Mouse (Mus musculus): Measurements from ENCODE around the gene Krt8. TPM values are rescaled to one million over a fixed set of nuclear protein-coding genes. Genes with fewer than 3 reads are reported as not detected.
"Not testable (repeated sequence)": the region's sequence is repeated elsewhere in the genome, so short reads cannot be mapped to it uniquely, and the experiment has no call there.

The Krt8 gene
- total RNA-seq, 2 experiments from 2014 or later = 0.31 to 1.6 TPM

DNA sequence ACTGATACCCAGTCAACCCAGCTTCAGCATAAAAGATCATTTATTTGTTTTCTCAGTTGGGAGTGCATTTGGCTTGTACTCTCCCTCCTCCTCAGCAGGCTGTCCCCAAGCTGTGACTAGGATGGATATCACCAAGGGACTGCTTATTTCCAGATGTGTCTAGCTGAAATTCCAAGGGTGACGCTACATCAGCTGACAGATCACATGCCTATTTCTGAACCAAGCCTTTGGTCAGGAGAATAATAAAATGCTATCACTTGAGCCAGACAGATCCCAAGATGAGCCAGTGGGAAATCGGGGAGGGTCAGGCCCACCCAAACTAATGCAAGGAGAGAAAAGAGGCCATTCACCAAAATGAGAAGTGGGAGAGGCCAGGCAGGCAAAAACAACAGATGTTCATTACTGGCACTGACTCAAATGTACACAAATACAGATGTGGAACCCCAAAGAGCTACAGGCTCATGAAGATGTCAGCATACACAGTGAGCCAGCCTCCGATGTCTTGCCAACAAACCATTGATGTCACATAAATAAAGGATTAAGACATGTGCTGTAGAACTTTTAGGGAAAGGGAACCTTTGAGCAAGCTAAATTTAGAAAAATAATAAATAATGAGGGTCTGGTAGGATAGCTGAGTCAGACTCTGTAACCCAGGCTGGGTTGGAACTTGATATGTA, 6.4 kb upstream of the Krt8 start:
- DNase-seq (ENCODE audit: low spot score in 2 of 2) = no peak

DNA sequence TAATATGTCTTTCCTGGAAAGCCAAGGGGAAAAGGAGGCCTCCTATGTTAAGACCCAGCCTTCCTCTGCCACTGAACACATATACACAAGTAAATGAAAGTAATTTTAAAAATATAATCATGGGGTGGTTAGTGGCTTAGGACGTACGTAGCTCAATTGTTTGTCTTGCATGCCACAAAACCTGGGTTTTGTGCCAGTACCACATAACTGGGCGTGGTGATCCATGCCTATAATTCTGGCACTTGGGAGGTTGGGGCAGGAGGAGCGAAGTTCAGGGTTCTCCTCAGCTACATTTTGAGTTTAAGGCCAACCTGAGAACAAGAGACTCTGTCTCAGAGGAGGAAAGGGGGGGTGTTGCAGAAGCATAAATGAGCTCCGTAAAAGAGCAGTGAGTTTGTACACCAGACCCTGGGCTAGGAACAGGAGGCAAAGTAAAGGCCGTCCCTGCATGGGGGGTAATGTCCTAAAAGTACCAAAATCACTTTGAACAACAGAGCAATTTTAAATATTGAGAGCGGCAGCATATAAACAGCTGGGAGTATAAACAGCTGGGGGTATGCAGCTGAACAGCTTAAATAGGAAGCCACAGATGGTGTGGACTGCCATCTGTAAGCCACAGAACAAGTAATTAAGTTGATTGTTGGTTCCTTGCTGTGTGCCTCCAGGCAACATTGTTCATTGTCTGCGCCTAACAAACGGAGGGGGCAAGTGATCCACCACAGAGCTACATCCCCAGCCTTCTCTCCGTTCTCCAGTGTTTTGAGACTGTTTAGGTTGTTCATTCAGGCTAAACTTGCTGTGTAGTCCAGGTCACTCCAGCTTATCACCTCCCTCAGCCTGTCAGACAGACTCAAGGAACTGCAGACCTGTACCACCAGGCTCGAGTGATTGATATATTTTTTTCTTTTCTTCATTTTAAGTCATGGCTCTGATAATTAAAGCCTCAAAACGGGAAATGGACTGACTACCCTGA, 3.1 kb upstream of the Krt8 start:
- DNase-seq (ENCODE audit: low spot score in 2 of 2) = no peak

DNA sequence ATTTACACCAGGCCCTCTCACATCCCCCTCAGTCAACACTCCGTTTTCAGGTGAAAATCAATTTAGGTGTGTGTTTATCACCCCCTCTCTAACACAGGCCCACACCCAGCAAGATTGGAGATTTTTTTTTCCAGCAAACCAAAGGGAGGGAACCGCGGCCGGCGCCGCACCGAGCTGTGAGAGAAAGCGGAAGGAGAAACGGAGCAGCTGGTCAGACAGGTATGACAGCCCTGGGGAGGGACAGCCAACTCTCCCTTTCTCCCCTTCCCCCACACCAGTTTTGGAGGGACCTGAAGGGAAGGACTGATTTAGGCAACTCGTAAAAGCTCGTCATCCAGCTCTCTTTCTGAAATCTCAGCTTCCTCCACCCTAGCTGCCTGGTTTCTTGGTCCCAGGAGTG, 2.0 kb upstream of the Krt8 start:
- DNase-seq (ENCODE audit: low spot score in 2 of 2) = no peak

DNA sequence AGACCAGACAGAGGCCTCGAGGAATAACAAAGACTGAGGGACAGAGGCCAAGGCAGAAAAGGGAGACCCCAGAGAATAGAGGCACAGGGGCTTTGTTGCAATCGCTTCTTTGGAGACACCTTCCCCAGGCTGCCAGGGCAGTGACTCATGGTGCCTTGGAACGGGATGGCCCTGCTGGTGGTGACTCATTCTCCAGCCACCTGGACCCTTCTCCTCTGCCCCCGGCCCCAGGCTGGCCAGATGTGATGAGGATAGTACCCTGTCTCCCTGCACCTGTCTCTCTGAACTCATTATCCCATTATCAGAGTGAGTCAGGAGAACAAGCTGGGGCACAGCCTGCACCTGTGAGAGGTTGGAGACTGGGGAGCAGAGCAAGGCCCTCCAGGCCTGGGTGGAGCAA, 1.0 kb upstream of the Krt8 start:
- DNase-seq (ENCODE audit: low spot score in 2 of 2) = no peak

DNA sequence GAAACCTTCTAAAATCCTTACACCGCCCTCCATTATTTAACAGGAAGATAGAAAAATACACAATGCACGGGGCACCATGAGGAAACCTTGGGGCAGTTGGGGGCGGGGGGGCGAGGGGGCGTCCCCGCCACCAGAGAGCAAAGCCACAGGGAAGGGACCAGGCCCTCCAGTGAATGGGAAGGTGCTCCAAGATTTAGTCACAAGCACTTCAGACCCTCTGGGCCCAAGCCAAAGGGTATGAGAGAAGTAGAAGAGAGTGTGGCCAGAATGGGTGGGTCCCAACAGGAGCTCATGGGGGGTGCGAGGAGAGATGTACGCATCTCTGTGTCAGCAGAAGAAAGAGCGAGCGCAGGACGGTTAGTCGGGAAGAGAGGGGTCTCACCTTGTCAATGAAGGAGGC, 766 bp downstream of the Krt8 start:
- no peak for DNase-seq (ENCODE audit: low spot score in 2 of 2)

DNA sequence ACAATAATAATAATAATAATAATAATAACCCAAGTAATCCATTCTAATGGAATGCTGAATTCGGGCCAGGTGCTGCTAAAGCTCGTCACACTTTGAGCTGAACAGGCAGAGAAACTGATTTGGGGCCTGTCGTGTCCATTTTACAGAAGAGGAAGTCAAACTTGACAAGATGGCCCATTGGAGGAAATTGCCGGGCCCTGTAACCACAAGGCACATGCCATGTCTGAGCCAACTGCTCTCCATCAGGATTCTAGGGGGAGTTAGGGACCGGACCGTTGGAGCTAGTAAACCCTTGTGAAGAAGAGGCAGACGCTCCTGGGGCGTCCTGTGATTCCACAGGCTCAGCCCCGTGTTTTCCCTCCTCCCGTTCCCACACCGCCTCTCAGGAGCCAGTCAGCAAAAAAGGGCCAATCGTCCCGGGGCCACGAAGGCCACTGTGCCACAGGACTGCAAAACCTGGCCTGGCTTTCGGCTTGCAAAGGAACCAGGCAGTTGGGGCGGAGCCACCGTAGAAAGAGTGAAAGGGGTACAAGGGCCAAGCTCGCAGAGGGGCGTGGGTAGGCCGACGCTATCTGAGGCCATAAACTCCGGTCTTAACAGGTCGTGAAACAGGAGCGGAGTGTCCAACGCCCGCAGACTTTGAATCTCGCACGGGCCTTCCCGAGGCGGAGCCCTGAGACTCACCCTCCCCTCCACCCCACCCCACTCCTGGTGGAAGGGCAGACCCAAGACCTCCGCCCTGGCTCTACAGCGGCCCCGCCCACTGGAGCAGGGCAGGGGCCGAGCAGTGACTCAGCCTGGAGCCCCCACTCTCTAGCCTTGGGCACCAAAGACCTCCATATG, 1.4 kb downstream of the Krt8 start:
- DNase-seq (ENCODE audit: low spot score in 2 of 2) = no peak

DNA sequence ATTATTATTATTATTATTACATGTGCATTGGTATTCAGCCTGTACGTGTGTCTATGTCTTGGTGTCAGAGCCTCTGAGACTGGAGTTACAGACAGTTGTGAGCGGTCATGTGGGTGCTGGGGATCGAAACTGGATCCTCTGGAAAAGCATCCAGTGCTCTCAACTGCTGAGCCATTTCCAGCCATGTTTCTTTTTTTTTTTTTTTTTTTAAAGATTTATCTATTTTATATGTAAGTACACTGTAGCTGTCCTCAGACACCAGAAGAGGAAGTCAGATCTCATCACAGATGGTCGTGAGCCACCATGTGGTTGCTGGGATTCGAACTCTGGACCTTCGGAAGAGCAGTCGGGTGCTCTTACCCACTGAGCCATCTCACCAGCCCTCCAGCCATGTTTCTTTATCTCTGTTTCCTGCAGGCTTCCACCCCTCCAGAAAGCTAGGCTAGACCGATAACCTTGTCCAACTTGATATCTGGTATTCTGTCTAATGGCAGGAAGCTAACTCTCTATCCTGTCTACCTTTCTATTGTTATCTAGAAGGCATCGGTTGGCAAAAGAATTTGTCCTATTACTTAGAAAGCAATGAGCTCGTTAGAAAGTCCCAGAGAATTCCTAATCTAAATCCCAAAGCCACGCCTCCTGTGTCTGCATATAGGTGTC, 4.5 kb downstream of the Krt8 start:
- DNase-seq (ENCODE audit: low spot score in 2 of 2) = no peak

DNA sequence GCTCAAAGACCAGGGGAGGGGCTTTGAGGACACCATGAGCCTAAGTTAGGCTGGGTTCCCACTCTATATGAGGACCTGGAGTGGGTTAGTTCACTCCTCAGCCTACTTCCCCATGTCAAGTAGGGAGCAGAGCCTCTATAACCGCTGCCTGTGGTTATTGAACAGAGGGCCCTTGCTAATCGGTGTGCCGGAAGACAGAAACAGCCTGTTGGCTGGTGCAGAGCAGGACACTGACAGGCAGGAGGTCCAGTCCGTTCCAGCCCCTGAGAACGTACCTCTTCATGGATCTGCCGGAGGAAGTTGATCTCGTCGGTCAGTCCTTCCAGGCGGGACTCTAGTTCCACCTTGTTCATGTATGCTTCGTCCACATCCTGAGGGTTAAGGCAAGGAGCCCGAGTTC, 5.1 kb downstream of the Krt8 start:
- no peak for DNase-seq (ENCODE audit: low spot score in 2 of 2)

DNA sequence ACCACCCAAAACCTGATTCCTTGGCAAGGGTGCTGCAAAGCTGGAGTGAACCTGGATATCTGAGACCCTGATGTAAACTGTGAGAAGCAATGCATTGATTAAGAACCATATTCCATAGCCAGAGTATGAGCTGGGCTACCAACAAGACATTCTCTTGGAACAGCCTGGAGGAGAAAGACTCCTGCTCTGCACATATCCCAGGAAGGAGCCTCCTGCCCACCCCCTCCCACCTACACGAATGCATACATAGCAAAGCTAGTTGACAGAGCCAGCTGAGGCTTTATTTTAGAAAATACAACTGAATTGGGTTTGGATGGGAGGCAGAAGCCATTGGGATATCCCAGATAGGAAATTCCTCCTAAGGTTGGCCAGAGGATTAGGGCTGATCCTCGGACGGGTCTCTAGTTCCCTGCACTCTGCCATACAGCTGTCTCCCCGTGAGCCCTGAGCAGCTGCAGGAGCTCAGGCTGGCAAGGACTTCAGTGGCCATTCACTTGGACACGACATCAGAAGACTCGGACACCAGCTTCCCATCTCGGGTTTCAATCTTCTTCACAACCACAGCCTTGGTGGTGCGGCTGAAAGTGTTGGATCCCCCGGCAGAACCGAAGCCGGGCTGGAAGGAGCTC, 7.7 kb downstream of the Krt8 start:
- DNase-seq (ENCODE audit: low spot score in 2 of 2) = not testable (repeated sequence)

DNA sequence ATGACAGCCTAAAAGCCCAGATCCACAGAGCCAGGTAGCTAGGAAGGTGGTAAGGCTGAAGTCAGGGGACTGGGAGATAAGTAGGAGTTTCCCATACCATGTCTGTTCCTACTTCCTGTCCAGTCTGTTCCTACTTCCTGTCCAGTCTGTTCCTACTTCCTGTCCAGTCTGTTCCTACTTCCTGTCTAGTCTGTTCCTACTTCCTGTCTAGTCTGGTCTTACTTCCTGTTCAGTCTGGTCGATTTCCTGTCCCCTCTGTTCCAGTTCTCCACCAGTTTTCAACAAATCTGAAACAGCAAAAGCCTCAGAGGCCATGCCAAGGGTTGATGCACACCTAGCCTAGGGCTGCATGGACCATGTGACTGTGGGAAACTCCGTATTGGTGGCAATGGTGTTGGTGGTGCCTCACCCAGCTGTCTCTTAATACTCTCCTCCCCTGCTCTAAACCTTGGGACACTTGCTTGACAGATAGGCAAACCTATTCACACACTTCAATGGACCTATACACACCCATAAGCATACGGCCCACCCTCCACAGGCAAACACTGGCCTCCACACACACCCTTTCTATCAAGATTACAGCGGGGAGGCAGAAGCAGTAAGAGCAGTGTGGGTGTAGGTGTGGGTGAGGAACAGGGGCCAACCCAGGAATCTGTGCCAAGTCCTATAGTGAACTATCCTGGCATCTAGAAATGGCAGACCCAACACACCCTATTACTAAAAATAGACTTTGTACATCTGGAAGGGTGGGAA, 8.6 kb downstream of the Krt8 start:
- DNase-seq (ENCODE audit: low spot score in 2 of 2) = no peak

DNA sequence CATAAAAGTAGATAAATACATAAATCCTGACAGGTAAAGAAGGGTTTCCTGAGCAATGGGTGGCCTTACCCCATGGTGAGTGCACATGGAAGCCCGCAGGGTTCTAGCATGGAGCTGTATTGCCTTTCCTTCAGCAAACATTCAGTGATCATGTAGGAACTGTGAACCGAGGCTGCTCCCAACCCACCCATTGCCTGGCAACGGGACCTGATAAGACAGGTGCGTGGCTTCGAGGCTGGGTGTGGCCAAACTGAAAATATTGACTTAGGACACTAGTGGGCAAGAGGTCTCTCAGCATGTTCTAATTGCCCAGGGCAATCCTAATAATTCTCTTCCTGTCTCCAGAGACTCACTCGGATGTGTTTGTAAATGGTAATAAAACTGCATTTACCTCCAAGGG, 9.9 kb downstream of the Krt8 start:
- DNase-seq (ENCODE audit: low spot score in 2 of 2) = no peak

DNA sequence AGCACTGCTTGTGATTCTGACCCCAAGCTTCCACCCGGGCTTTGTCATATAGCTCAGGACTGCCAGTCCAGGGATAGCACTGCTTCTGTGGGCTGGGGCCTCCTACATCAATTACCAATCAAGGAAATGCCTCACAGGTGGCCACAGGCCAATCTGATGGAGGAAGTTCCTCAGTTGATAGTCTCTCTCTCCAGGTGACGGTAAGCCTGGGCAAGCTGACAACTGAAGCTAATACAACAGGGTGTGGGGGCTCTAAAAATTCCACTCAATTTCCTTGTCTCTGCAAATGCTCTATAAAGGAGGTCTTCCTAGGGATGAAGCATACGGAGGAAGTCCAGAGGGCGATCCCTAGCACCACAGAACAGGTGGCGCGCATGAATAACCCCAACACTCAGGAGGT, 13.3 kb downstream of the Krt8 start:
- no peak for DNase-seq (ENCODE audit: low spot score in 2 of 2)

DNA sequence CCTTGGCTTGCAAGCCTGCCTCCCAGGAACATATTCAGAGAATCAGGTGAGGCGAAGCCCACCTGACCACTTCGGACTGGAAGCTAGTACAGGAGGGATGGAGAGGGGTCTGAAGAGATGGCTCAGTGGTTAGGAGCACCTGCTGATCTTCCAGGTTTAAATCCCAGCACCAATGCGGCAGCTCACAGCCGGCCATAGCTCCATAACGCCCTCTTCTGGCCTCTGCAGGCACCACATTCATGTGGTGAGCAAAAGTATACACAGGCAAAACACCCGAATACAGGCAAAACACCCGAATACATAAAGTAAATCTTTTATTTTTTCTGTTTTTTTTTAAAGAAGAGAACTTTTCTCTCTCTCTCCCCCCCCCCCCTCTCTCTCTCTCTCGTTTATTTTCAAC, 15.6 kb downstream of the Krt8 start:
- no peak for DNase-seq (ENCODE audit: low spot score in 2 of 2)

DNA sequence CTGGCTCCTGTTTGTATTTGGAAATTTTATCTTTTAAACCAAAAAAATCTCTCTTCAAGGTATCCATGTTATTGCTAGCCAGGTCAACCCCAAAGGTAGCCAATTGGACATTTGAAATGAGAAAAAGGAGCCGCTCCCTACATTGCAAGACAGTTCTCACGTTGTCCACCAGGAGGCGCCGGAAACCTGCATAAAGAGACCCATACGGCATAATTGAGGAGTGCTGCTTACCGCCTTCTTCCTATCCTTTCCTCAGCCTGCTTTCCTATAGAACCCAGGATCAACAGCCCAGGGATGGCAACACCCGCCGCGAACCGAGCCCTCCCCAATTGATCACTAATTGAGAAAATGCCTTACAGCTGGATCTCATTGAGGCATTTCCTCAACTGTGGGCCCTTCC, 16.2 kb downstream of the Krt8 start:
- peak; percentile 87 to 89 for DNase-seq (ENCODE audit: low spot score in 2 of 2)

DNA sequence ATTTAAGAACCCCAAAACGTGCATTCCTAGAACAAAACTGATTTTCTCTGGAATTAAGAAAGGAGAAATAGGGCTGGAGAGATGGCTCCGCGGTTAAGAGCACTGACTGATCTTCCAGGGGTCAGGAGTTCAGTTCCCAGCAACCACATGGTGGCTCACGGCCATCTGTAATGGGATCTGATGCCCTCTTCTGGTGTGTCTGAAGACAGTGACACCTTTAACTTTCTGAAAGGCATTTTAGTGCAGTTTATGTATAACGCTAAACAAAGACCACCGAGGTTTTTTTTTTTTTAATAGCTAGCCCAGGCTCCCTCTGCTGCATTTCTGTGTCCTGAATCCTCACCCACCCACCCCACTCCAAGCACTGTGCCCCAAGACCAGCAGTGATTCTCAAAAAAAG, 19.5 kb downstream of the Krt8 start:
- no peak for DNase-seq (ENCODE audit: low spot score in 2 of 2)

DNA sequence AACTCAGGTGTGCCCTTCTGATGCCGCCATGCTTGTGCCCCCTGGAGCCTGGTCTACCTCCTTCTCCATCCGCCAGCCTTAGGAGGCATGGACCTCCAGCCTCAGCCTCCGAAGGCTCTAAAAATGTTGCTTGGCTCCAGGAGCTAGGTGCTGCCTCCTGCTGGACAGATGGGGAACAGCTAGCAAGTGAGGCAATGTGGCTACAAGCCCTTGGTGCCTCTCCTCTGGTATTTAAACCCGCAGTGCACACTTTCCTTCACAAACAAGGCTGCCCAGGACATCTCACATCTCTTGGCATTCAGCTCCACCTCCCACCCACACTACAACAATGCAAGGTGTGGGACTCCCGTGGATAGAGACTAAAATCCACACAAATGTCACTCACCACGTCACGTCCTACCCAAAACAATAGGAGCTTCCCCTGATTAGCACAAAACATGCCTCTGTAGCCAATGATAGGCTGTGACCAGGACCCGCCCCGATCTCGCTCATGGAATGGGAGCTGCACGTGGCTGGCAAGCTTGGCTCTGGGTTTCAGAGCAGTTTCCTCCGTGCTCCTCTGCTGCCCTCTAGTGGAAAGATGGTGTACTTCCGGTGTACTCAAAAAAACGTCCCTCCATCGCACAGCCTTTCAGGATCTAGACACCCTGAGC, 20.2 kb downstream of the Krt8 start:
- DNase-seq (ENCODE audit: low spot score in 2 of 2) = peak; percentile 93 to 96

DNA sequence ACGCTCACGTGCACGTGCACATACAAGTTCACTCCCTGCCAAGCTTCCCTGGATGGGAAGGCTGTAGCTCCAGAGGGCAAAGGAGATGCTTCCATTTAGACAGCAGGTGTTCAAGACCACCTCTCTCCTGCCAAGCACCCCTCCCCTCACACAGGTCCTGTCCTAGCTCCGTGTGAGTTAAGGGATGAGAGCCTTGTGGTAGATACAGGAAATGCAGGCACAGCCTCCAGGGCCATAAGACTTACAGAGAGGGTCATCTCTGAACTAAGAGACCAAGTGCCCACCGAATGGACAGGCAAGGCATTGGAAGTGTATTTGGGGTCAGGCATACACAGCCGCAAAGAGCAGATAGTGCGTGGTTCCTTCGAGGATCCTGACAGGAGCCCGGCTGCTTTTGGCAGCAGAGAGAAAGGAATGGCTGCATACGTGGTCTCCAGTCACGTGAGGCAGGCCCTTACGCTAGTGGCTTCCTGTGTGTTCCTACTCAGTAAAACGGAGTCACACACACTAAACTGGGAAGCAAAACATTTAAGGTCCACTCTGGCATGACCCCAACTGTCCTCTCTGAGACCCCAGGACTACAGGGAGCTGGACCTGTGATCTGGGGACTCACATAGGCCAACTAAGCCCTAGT, 20.9 kb downstream of the Krt8 start:
- no peak for DNase-seq (ENCODE audit: low spot score in 2 of 2)

DNA sequence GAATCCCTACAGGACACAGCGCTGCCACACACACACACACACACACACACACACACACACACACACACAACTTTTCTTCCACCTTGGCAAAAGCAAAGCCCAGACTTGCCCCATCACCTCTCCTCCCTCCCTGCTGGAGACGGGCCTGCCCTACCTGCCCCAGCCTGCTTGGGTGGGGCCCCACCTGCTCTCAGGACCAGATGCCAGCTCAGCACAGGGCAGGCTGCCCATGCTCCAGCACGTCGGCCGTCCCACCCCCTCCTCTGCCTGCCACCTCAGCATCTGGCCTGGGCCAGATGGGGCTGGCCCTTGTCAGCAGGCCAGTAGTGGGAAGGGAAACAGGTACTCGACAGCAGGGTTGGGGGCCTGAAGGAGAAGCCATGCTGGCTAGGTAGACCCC, 23.4 kb downstream of the Krt8 start:
- no peak for DNase-seq (ENCODE audit: low spot score in 2 of 2)

Data from layer of hippocampus, postnatal 14 days (tissue).